Mouse (Mus musculus) limb, embryonic 14.5 days (tissue): ENCODE data around the gene C2cd5. TPM values are rescaled to one million over a fixed set of nuclear protein-coding genes. Genes with fewer than 3 reads are reported as not detected.

Experiments
- ATAC-seq: fragments of 200-750 bp; cut with Nextera tagmentation; 2 replicates; pipeline ENCODE4 v1.8.0; 2017; ENCODE audit warnings: low read depth, moderate number of reproducible peaks, moderate TSS enrichment; ENCODE audit not compliant: low FRiP score
- DNase-seq: peaks from one replicate; pipeline ENCODE4 v3.0.0-alpha.2; 2015; ENCODE audit warnings: low spot score
- H3K27ac ChIP-seq: fragments of 300-500 bp; sonication (generic); replicated peaks from 2 replicates; pipeline ENCODE4 v1.5.1; 2014; ENCODE audit warnings: low read depth, mild to moderate bottlenecking, low read length, moderate library complexity, mixed read lengths
- H3K27me3 ChIP-seq: fragments of 300-500 bp; sonication (generic); 2 replicates; pipeline ENCODE4 v1.6.1; 2014; ENCODE audit warnings: low read length, mixed read lengths; ENCODE audit not compliant: control insufficient read depth, insufficient read depth
- H3K36me3 ChIP-seq: fragments of 300-500 bp; sonication (generic); 2 replicates; pipeline ENCODE4 v1.6.1; 2014; ENCODE audit warnings: mild to moderate bottlenecking, low read length, moderate library complexity, mixed read lengths; ENCODE audit not compliant: control insufficient read depth, insufficient read depth
- H3K4me1 ChIP-seq: fragments of 300-500 bp; sonication (generic); 2 replicates; pipeline ENCODE4 v1.6.1; 2014; ENCODE audit warnings: antibody characterized with exemption, low read length, mixed read lengths; ENCODE audit not compliant: control insufficient read depth, insufficient read depth
- H3K4me2 ChIP-seq: fragments of 300-500 bp; sonication (generic); replicated peaks from 2 replicates; pipeline ENCODE4 v1.6.1; 2014; ENCODE audit warnings: low read depth, mild to moderate bottlenecking, low read length, moderate library complexity; ENCODE audit not compliant: severe bottlenecking
- H3K4me3 ChIP-seq: fragments of 300-500 bp; sonication (generic); replicated peaks from 2 replicates; pipeline ENCODE4 v1.5.1; 2014; ENCODE audit warnings: low read length
- H3K9ac ChIP-seq: fragments of 300-500 bp; sonication (generic); 2 replicates; pipeline ENCODE4 v1.6.1; 2014; ENCODE audit warnings: mild to moderate bottlenecking, low read depth, low read length, moderate library complexity; ENCODE audit not compliant: severe bottlenecking
- H3K9me3 ChIP-seq: fragments of 300-500 bp; sonication (generic); 2 replicates; pipeline ENCODE4 v1.6.1; 2016; ENCODE audit warnings: low read length; ENCODE audit not compliant: control insufficient read depth
- POLR2A ChIP-seq: fragments of 200-500 bp; IDR thresholded peaks from 2 replicates; pipeline ENCODE4 v1.8.0; 2012; ENCODE audit warnings: inconsistent platforms, mild to moderate bottlenecking, moderate library complexity, borderline replicate concordance; ENCODE audit not compliant: insufficient read depth, insufficient read length; ENCODE audit errors: extremely low read depth
- WGBS: fragments of 180-500 bp; shearing (Covaris S2); extraction: QIAGEN DNeasy Blood & Tissue Kit; methylation state at CpG from one replicate; pipeline ENCODE4 v1.1.7; 2014; 5-methylcytosine and 5-hydroxymethylcytosine counted together
- polyA plus RNA-seq, 2 experiments: library from polyadenylated mRNA; depleted of rRNA in 1 of 2; stranded (reverse) in 1 of 2; unstranded in 1 of 2; fragments of >200 nt; fragmentation: Nextera tagmentation in 1 of 2; extraction: Ambion mirVana in 1 of 2; gene quantifications; 2 replicates each; pipeline versions ENCODE4 v1.2.1 to v1.2.3; 2012 to 2014

C2cd5 gene
- polyA plus RNA-seq (2012; rRNA removed) (38.8 and 45.9 TPM in 2 replicates), polyA plus RNA-seq (2014; fragmentation: Nextera tagmentation; extraction: Ambion mirVana) (23.1 and 23.8 TPM in 2 replicates)

DNA sequence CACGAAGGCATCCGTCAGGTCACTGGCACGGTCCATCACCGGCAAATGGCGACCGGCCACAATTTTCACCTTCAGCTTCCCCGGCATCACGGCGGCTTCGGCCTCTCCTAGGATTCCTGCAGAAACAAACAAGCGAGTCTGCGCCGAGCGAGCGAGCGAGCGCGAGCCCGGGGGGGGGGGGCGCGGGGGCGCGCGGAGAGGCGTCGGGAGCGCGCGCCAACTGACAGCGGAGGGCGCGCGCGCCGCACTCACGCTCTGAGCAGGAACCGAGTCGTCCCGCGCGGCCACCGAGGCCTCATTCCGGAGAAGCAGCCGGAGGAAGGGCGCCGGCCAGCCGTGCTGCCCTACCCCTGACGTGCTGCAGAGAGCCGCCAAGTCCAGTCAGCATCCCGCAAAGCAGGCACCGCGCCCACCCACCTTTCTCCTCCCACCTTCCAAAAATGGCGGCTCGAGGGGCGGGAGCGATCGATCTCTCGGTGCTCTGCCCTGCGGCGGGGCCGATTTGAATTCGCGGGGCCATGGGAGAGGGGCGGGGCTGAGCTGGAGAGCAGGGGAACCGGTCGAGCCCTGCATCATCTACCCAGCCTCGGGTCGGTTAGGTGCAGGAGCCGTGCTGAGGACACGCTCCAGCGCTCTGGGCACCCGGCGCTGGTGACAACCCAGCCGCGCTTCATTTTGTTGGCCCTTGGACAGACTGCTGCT, at the start of gene C2cd5:
C2cd5 (minus strand) TSS at position 461 of the 702 bp plus-strand sequence.
- Histone ChIP-seq H3K4me3 (peak within 1 kb of the TSS; percentile 82), H3K9me3 (no peaks in the 10 kb centered on the region), H3K36me3 (no peaks in the 10 kb centered on the region), H3K4me1 (no peaks in the 10 kb centered on the region; the same call in 1 of the 2 replicates), H3K9ac (peak within 1 kb of the TSS; percentile 82), H3K4me2 (peak within 1 kb of the TSS; percentile 81), H3K27ac (peak within 1 kb of the TSS; percentile 77), H3K27me3 (no peaks in the 10 kb centered on the region)
- DNase-seq: peak; percentile 95
- under 1% methylated on average over 39 of the region's 75 CpGs for whole genome bisulfite sequencing
- TF ChIP-seq POLR2A: 0 out of 2 replicates have a peak, but pooled peaks have one; percentile 11
- ATAC-seq: peak; percentile 97

DNA sequence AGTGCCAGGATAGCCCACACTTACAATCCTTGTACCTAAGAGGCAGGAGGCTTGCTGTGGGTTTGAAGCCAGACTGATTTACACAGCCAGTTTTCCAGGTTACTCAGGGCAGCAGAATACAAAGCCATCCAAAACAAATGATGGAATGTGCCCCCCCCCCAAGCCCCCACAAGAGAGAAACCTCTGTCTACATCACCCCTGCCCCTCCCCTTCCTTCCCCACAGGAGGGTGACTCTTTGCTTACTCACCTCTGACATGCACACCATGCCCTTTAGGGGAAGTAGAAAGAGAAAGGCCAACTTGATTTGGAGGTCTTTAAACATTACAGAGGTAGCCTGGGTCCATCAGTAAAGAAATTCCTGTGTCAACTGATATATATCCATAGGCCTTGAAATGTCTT, 48.9 kb upstream of the C2cd5 start:
- peaks cover 9% of the 10 kb centered on the region; the same call in 1 of the 2 replicates for H3K4me1 ChIP-seq
- DNase-seq (no peak), ATAC-seq (no peak)
- no peak overlapping the region for H3K9ac ChIP-seq
- H3K9me3 ChIP-seq: no peaks in the 10 kb centered on the region
- H3K27me3 ChIP-seq: no peaks in the 10 kb centered on the region
- TF ChIP-seq POLR2A: no peak
- H3K27ac ChIP-seq: no peak overlapping the region
- H3K4me3 ChIP-seq: no peak overlapping the region
- no peak overlapping the region for H3K4me2 ChIP-seq
- no peaks in the 10 kb centered on the region for H3K36me3 ChIP-seq

GRCm38 (mm10) chr6:143146756-143147155, 46.8 kb upstream of the C2cd5 start:
- no peaks in the 10 kb centered on the region for H3K9me3 ChIP-seq

DNA sequence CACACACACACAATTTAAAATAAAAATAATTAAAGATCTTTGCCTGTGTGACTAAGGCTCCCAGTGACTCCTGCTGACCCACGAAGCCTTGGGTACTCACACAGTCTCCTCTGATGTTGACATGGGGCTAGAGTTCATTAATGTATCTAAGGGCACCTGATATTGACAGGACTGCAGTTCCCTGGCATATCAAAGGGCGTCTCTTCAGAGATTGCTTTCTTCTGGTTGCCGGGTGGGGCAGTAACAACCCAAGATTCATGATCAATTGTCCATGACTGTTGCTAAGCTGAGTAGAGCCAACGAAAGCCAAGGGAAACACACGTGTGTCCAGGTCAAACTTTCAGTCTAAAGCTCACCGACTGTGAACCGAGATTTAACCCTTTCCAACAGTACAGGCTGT, 45.1 kb upstream of the C2cd5 start:
- DNase-seq: no peak
- 58% methylated on average over 7 of the region's 7 CpGs for WGBS
- Histone ChIP-seq H3K27me3 (no peaks in the 10 kb centered on the region), H3K9ac (no peak overlapping the region), H3K4me2 (no peak overlapping the region), H3K27ac (no peak overlapping the region), H3K36me3 (no peaks in the 10 kb centered on the region), H3K9me3 (no peaks in the 10 kb centered on the region), H3K4me3 (no peak overlapping the region), H3K4me1 (no peaks in the 10 kb centered on the region)
- ATAC-seq: no peak
- no peak for TF ChIP-seq POLR2A

More at GRCm38 (mm10) chr6:143146756-143147155, 46.8 kb upstream of the C2cd5 start:
- DNase-seq: no peak
- Histone ChIP-seq H3K9ac (no peak overlapping the region), H3K36me3 (no peaks in the 10 kb centered on the region), H3K27ac (no peak overlapping the region), H3K27me3 (no peaks in the 10 kb centered on the region), H3K4me2 (no peak overlapping the region), H3K4me3 (no peak overlapping the region), H3K4me1 (no peaks in the 10 kb centered on the region)
- no peak for ATAC-seq
- 29% methylated on average over 8 of the region's 8 CpGs for WGBS
- no peak for TF ChIP-seq POLR2A

DNA sequence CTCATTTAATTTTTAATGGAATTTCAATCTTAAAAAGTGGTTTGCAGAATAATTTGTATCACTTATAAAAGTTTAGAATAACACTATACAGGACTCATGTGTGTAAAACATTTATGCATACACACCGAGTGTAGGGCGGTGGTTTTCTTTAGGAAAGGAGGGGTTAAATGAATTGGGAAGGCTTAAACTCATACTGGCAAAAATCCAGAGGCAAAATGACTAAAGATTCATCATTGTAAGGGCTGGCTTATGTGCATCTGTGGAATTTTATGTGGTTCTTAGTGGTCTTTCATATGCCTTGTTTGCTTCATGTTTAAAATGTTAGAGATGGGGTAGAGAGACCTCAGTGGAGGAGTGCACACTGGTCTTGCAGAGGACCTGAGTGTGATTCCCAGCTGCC, 44.6 kb upstream of the C2cd5 start:
- ATAC-seq: no peak
- Histone ChIP-seq H3K27me3 (no peaks in the 10 kb centered on the region), H3K4me2 (no peak overlapping the region), H3K27ac (no peak overlapping the region), H3K4me3 (no peak overlapping the region), H3K9me3 (no peaks in the 10 kb centered on the region), H3K9ac (no peak overlapping the region), H3K4me1 (no peaks in the 10 kb centered on the region), H3K36me3 (no peaks in the 10 kb centered on the region)
- no peak for TF ChIP-seq POLR2A
- 69% methylated on average over 2 of the region's 2 CpGs for WGBS
- DNase-seq: no peak
